Mouse (Mus musculus) left cerebral cortex, adult 8-10 months (tissue): ENCODE data around the gene Zfp282. TPM values are rescaled to one million over a fixed set of nuclear protein-coding genes. Genes with fewer than 3 reads are reported as not detected.

Experiments
- total RNA-seq, 4 experiments: library from RNA; stranded (reverse); gene quantifications; 2 replicates each; pipeline ENCODE4 v1.2.4; 2022

Zfp282 gene
- total RNA-seq, 4 experiments from 2014 or later, result 11.0 to 13.4 (median 11.8) TPM

Other genes with a start within 250 kb of the Zfp282 start
- gene Pdia4, start 63.8 kb upstream of the Zfp282 start, total RNA-seq, result 10 to 100 TPM; 42.0 to 49.3 (median 47.7) TPM
- 1 to 10 TPM; 5.5 to 7.1 (median 6.1) TPM for gene Zfp786, start 46.3 kb upstream of the Zfp282 start, total RNA-seq
- 10 to 100 TPM; 19.2 to 24.5 (median 20.1) TPM for gene Zfp398, start 41.5 kb upstream of the Zfp282 start, total RNA-seq
- 10 to 100 TPM; 17.5 to 19.1 (median 18.2) TPM for gene Zfp212, start 43.3 kb downstream of the Zfp282 start, total RNA-seq
- 10 to 100 TPM; 20.0 to 24.1 (median 21.1) TPM for gene Zfp956, start 76.2 kb downstream of the Zfp282 start, total RNA-seq
- 10 to 100 TPM; 38.6 to 41.1 (median 39.2) TPM for gene Zfp777, start 171.7 kb downstream of the Zfp282 start, total RNA-seq
- gene Zfp746, start 209.4 kb downstream of the Zfp282 start, total RNA-seq, result 10 to 100 TPM; 30.4 to 35.2 (median 32.0) TPM